Mouse (Mus musculus) heart, postnatal 10 days (tissue): ENCODE data around the gene S100pbp. TPM values are rescaled to one million over a fixed set of nuclear protein-coding genes. Genes with fewer than 3 reads are reported as not detected.

ENCODE experiments used
- DNase-seq, 2 experiments: peaks; one replicate each; pipeline ENCODE4 v3.0.0; 2021
- intact Hi-C: fragments of 180-260 bp; cut with DNase I; formaldehyde crosslinking; loops from one replicate; pipeline ENCODE4 v1.15.1; 2025
- total RNA-seq, 2 experiments: library from RNA; stranded (reverse); gene quantifications; 2 replicates each; pipeline ENCODE4 v1.2.3; 2021

Gene S100pbp
- total RNA-seq: 10 to 100 TPM; 18.0 to 21.7 TPM

- DNase-seq: peak; percentile 98 to 99
- intact Hi-C loops: loop anchor here (5.0 kb wide), 1 partner anchor 43 kb away; no protein-coding TSS in a partner anchor
Measured at GRCm38 (mm10) chr4:129189542-129190519, at the start of gene S100pbp, which contains the start of gene Yars. Gene S100pbp, minus strand, starts transcription at chr4:129189727. Gene Yars, plus strand, starts transcription at chr4:129189760.

- intact Hi-C loops: no loop called here
- peak in 1 of 2 experiments; percentile 68 for DNase-seq
Measured at GRCm38 (mm10) chr4:129239075-129239474, 49.5 kb upstream of the S100pbp start.

- intact Hi-C loops: no loop called here
- no peak for DNase-seq
Measured at GRCm38 (mm10) chr4:129238579-129239016, 49.1 kb upstream of the S100pbp start.

DNA sequence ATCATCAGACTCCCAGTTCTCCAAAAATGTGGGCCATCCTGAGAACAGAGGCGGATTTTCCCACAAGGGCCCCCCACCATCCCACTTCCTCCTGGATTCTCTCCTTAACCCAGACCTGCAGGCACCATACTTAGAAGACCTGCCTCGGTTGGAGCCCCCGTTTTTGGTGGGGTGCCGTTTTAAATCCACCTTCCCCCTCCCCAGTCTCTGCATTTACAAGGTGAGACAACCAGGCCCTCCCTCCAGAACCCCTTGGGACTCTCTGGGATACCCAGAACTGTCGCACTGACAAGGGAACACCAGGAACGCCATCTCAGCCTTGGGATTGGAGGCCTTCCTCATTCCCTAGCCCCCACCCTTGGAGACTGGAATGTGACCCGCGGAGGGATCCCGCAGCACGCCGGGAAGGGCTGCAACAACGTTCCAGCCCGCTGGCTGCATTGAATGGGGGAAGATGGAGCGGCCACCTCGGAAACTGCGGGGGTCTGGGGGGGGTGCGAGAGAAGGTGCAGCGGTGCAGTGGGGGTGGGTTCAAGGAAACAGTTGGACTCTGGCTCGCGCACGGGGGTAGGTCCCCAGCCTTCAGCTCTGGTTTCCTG lies 48.4 kb upstream of the S100pbp start:
- intact Hi-C loops: no loop called here
- no peak for DNase-seq

- intact Hi-C loops: no loop called here
- no peak for DNase-seq
Measured at GRCm38 (mm10) chr4:129236236-129236813, 46.8 kb upstream of the S100pbp start.

DNA sequence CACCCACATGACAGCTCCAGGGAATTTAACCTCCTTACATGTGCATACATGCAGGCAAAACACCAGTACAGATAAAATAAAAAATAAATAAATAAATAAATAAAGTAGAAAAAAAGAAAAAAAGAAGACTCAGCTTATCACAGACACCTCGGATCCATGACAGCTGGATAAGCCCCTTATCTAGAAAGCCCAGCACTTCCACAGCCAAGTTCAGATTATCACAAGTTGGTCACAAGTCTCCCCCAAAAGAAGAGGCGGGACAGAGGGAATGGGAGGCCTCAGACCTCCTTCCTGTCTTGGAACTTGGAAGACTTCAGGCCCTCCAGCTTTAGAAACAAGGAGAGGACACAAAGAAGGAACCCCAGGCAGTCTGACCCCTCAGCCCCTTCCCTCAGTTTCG lies 45.6 kb upstream of the S100pbp start:
- intact Hi-C loops: no loop called here

DNA sequence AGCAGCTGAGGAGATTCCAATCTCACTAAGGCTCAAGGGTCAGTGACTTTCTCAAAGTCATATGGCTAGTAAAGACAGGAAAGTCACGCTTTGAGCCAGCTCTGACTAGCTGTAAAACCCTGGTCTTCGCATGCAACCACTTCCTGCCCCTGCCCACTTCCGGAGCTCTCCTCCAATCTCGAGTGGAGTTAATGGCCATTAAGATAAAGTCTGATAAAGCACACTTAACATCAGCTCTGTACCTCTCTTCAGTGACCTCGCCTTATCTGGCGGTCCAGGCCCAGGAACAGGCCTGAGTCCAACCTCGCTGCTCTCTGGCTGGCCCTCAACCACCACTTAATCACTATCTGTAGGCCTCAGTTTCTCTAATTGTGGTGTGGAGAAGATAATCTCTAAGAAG lies 45.0 kb upstream of the S100pbp start:
- intact Hi-C loops: no loop called here
- no peak for DNase-seq

More for the DNA sequence above, 45.6 kb upstream of the S100pbp start:
- DNase-seq: no peak

- intact Hi-C loops: no loop called here
- DNase-seq: no peak
Measured at GRCm38 (mm10) chr4:129232561-129233360, 43.2 kb upstream of the S100pbp start.

GRCm38 (mm10) chr4:129231594-129232450 lies 42.3 kb upstream of the S100pbp start:
- DNase-seq: no peak
- intact Hi-C loops: no loop called here

DNA sequence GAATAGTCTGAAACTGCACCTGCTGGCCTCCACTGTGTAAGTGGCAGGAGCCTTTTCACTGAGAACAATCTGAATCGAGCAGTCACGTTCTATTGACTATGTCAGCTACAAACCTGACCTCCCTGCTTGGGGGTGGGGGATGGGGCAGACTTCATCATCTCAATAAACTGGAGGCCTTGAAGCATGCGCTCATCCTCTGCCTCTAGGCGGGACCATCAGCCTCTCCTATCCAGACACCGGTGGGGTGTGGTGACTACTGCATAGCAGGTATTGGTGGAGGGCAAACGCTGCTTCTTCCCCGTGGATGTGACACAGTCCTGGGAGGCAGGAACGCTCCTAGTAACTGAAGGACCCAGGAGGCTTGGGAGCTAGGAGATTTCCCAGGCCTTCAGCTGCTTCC lies 41.4 kb upstream of the S100pbp start:
- intact Hi-C loops: no loop called here

GRCm38 (mm10) chr4:129227985-129228381 lies 38.5 kb upstream of the S100pbp start:
- intact Hi-C loops: no loop called here
- DNase-seq: no peak

More for the DNA sequence above, 41.4 kb upstream of the S100pbp start:
- no peak for DNase-seq

GRCm38 (mm10) chr4:129227170-129227984 lies 37.9 kb upstream of the S100pbp start:
- no peak for DNase-seq
- intact Hi-C loops: no loop called here

- no peak for DNase-seq
- intact Hi-C loops: no loop called here
Measured at GRCm38 (mm10) chr4:129226441-129226963, 37.0 kb upstream of the S100pbp start.

- no peak for DNase-seq
- intact Hi-C loops: no loop called here
Measured at GRCm38 (mm10) chr4:129225315-129225714, 35.8 kb upstream of the S100pbp start.

- intact Hi-C loops: no loop called here
- no peak for DNase-seq
Measured at GRCm38 (mm10) chr4:129223421-129224281, 34.1 kb upstream of the S100pbp start.

- peak; percentile 49 to 51 for DNase-seq
- intact Hi-C loops: no loop called here
Measured at GRCm38 (mm10) chr4:129222019-129222925, 32.7 kb upstream of the S100pbp start.
